Mouse (Mus musculus) lung, postnatal 0 days (tissue): ENCODE results near the gene Arhgap11a. TPM values are rescaled to one million over a fixed set of nuclear protein-coding genes. Genes with fewer than 3 reads are reported as not detected.
A peak's percentile ranks its signal among the peaks of the same experiment; 100 is the strongest.

Experiments
- ATAC-seq: fragments of 200-750 bp; cut with Nextera tagmentation; 2 replicates; pipeline ENCODE4 v1.8.0; 2017; ENCODE audit warnings: moderate library complexity
- DNase-seq: peaks from one replicate; pipeline ENCODE4 v3.0.0-alpha.2; 2016; ENCODE audit warnings: low spot score
- H3K27ac ChIP-seq: fragments of 300-500 bp; sonication (generic); 2 replicates; pipeline ENCODE4 v1.5.1; 2014; ENCODE audit warnings: antibody characterized with exemption, mild to moderate bottlenecking, low read length, mixed read lengths
- H3K27me3 ChIP-seq: fragments of 300-500 bp; sonication (generic); replicated peaks from 2 replicates; pipeline ENCODE4 v1.6.1; 2014; ENCODE audit warnings: low read length, mixed read lengths; ENCODE audit not compliant: insufficient read depth
- H3K36me3 ChIP-seq: fragments of 300-500 bp; sonication (generic); 2 replicates; pipeline ENCODE4 v1.6.1; 2014; ENCODE audit warnings: low read length, mixed read lengths; ENCODE audit not compliant: insufficient read depth
- H3K4me1 ChIP-seq: fragments of 300-500 bp; sonication (generic); 2 replicates; pipeline ENCODE4 v1.6.1; 2014; ENCODE audit warnings: antibody characterized with exemption, low read depth, low read length, mixed read lengths; ENCODE audit not compliant: insufficient read depth
- H3K4me2 ChIP-seq: fragments of 300-500 bp; sonication (generic); replicated peaks from 2 replicates; pipeline ENCODE4 v1.6.1; 2014; ENCODE audit warnings: low read depth, mild to moderate bottlenecking, low read length, moderate library complexity, mixed read lengths
- H3K4me3 ChIP-seq: fragments of 300-500 bp; sonication (generic); 2 replicates; pipeline ENCODE4 v1.5.1; 2014; ENCODE audit warnings: low read depth, low read length
- H3K9ac ChIP-seq: fragments of 300-500 bp; sonication (generic); replicated peaks from 2 replicates; pipeline ENCODE4 v1.6.1; 2014; ENCODE audit warnings: low read depth, mild to moderate bottlenecking
- H3K9me3 ChIP-seq: fragments of 300-500 bp; sonication (generic); 2 replicates; pipeline ENCODE4 v1.6.1; 2016; ENCODE audit warnings: low read length, mixed read lengths
- CTCF ChIP-seq: IDR thresholded peaks from 2 replicates; pipeline ENCODE4 v1.5.1; 2016; ENCODE audit warnings: antibody characterized with exemption, mild to moderate bottlenecking
- EP300 ChIP-seq: IDR thresholded peaks from 2 replicates; pipeline ENCODE4 v1.6.1; 2016; ENCODE audit warnings: antibody characterized with exemption, mild to moderate bottlenecking, control low read depth
- WGBS: fragments of 180-500 bp; shearing (Covaris S2); extraction: QIAGEN DNeasy Blood & Tissue Kit; methylation state at CpG from one replicate; pipeline ENCODE4 v1.1.7; 2014; 5-methylcytosine and 5-hydroxymethylcytosine counted together
- polyA plus RNA-seq: library from polyadenylated mRNA; unstranded; fragments of >200 nt; fragmentation: Nextera tagmentation; extraction: Ambion mirVana; gene quantifications from 2 replicates; pipeline ENCODE4 v1.2.1, GENCODE M21; 2015

Arhgap11a gene
- polyA plus RNA-seq, 1 experiment from 2014 or later: 2.7 TPM

GRCm38 (mm10) chr2:113866155-113866554 is 17.7 kb upstream of the Arhgap11a start:
- 18% methylated on average over 2 of the region's 2 CpGs for WGBS
- no peak overlapping the region for H3K9ac ChIP-seq
- no peak overlapping the region for H3K4me3 ChIP-seq
- H3K36me3 ChIP-seq: no peaks in the 10 kb centered on the region
- H3K27ac ChIP-seq: no peak overlapping the region
- H3K9me3 ChIP-seq: no peaks in the 10 kb centered on the region
- ATAC-seq (no peak), DNase-seq (peak; percentile 55)
- TF ChIP-seq EP300 (no peak), CTCF (peak; percentile 46)
- no peaks in the 10 kb centered on the region for H3K27me3 ChIP-seq
- no peak overlapping the region for H3K4me2 ChIP-seq
- no peaks in the 10 kb centered on the region for H3K4me1 ChIP-seq

- H3K9me3 ChIP-seq: no peaks in the 10 kb centered on the region
- peak overlapping the region; percentile 77 for H3K4me3 ChIP-seq
- 4% methylated on average over 3 of the region's 3 CpGs for WGBS
- TF ChIP-seq EP300 (no peak), CTCF (no peak)
- DNase-seq (peak; percentile 67), ATAC-seq (peak; percentile 49)
- 0 out of 2 replicates have a peak overlapping the region, but pooled peaks have one; percentile 60 for H3K9ac ChIP-seq
- no peaks in the 10 kb centered on the region for H3K36me3 ChIP-seq
- no peaks in the 10 kb centered on the region for H3K27me3 ChIP-seq
- peak overlapping the region; percentile 51; the same call in 1 of the 2 replicates for H3K27ac ChIP-seq
- no peaks in the 10 kb centered on the region for H3K4me1 ChIP-seq
- H3K4me2 ChIP-seq: peak overlapping the region; percentile 92
Observed at GRCm38 (mm10) chr2:113849141-113849540, 680 bp upstream of the Arhgap11a start.

- Histone ChIP-seq H3K4me3 (peak overlapping the region; percentile 77), H3K9me3 (no peaks in the 10 kb centered on the region), H3K4me2 (peak overlapping the region; percentile 92), H3K27me3 (no peaks in the 10 kb centered on the region), H3K27ac (peak overlapping the region; percentile 51), H3K36me3 (no peaks in the 10 kb centered on the region), H3K4me1 (no peaks in the 10 kb centered on the region), H3K9ac (peak overlapping the region; percentile 60)
- under 1% methylated on average over 24 of the region's 24 CpGs for WGBS
- no peak for TF ChIP-seq EP300
- TF ChIP-seq CTCF: no peak
- DNase-seq: peak; percentile 27
- ATAC-seq: peak; percentile 0; the same call in 1 of the 2 replicates
Observed at GRCm38 (mm10) chr2:113847678-113848244, 700 bp downstream of the Arhgap11a start.

GRCm38 (mm10) chr2:113845081-113845480 is 3.4 kb downstream of the Arhgap11a start:
- no peak overlapping the region for H3K4me2 ChIP-seq
- H3K9me3 ChIP-seq: no peaks in the 10 kb centered on the region
- peak; percentile 53 for DNase-seq
- WGBS: 41% methylated on average over 4 of the region's 4 CpGs
- TF ChIP-seq CTCF: no peak
- TF ChIP-seq EP300: no peak
- no peaks in the 10 kb centered on the region for H3K4me1 ChIP-seq
- H3K4me3 ChIP-seq: no peak overlapping the region
- H3K9ac ChIP-seq: no peak overlapping the region
- no peak overlapping the region for H3K27ac ChIP-seq
- H3K27me3 ChIP-seq: no peaks in the 10 kb centered on the region
- ATAC-seq: no peak
- no peaks in the 10 kb centered on the region for H3K36me3 ChIP-seq

GRCm38 (mm10) chr2:113841656-113842437 is 6.6 kb downstream of the Arhgap11a start:
- Histone ChIP-seq H3K4me1 (no peaks in the 10 kb centered on the region), H3K9ac (no peak overlapping the region), H3K9me3 (no peaks in the 10 kb centered on the region), H3K36me3 (peaks cover under 1% of the 10 kb centered on the region; the same call in 1 of the 2 replicates), H3K4me3 (no peak overlapping the region), H3K4me2 (no peak overlapping the region), H3K27me3 (no peaks in the 10 kb centered on the region), H3K27ac (no peak overlapping the region)
- no peak for TF ChIP-seq EP300
- TF ChIP-seq CTCF: no peak
- WGBS: 80% methylated on average over 4 of the region's 4 CpGs
- DNase-seq (no peak), ATAC-seq (no peak)

GRCm38 (mm10) chr2:113839488-113839887 is 9.0 kb downstream of the Arhgap11a start:
- peaks cover 7% of the 10 kb centered on the region; the same call in 1 of the 2 replicates for H3K36me3 ChIP-seq
- H3K9me3 ChIP-seq: no peaks in the 10 kb centered on the region
- no peaks in the 10 kb centered on the region for H3K4me1 ChIP-seq
- no peaks in the 10 kb centered on the region for H3K27me3 ChIP-seq
- TF ChIP-seq EP300 (peak; percentile 37; the same call in 1 of the 2 replicates), CTCF (peak; percentile 41)
- no peak overlapping the region for H3K4me2 ChIP-seq
- no peak overlapping the region for H3K4me3 ChIP-seq
- DNase-seq (peak; percentile 81), ATAC-seq (peak; percentile 73)
- 39% methylated on average over 4 of the region's 4 CpGs for WGBS
- H3K9ac ChIP-seq: no peak overlapping the region
- no peak overlapping the region for H3K27ac ChIP-seq
